Mouse (Mus musculus): Measurements from ENCODE around the gene Fam76a. TPM values are rescaled to one million over a fixed set of nuclear protein-coding genes. Genes with fewer than 3 reads are reported as not detected.

The Fam76a gene
- total and polyA plus RNA-seq, 3 experiments: 13.3 to 45.1 (median 29.5) TPM

DNA sequence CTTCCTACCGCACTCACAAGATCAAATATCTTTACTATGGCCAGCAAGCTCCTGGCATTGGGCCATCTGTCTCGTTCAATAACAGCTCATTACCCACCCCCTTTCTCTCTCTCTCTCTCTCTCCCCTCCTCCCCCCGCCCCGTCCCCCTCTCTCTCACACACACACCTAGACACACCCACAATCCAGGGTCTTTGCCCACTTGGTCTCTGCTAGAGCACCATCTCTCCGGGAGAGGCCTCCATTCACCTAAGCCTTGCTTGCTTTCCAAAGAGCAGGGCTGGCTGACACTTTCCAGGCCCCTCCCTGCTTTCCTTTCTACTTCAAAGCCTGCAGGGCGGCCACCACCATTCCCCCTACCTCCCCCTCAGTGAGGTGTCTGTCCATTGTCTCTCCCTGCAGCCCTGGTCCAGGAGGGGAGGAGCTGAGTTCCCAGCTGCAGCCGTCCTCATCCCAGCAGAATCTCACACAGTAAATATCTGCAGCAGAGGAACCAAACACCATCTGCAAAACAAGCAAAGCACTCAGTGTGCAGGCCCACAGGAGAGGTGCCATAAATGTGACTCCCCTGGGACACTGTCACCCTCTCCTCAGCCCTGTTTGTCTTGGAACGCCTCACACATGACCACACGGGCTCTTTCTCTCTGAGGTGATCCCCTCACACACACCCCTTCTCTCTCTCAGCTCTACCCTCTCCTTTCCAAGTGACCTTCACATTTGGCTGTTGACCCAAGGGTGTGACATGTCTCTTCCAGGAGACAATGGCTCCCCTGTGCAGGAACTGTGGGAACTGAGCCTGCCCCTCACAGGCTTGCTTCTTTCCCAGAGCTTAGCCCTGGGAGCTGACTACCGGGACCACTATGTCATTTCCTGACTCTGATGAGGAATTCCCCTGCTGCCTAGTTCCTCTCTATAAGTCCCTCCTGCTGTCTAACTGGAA lies 36.7 kb upstream of the Fam76a start:
- H3K36me3 ChIP-seq (ENCODE audit: control insufficient read depth, insufficient read depth, low read length): no peaks in the 10 kb centered on the region
- no peak overlapping the region for H3K4me3 ChIP-seq
- H3K9ac ChIP-seq (ENCODE audit: low read depth, low read length): peak overlapping the region; percentile 19; the same call in 1 of the 2 replicates
- intact Hi-C loops (cut with DNase I): no loop called here
- 16% methylated on average over 10 of the region's 10 CpGs for WGBS
- H3K27me3 ChIP-seq (ENCODE audit: control insufficient read depth, insufficient read depth, low read length): no peaks in the 10 kb centered on the region
- peaks cover 30% of the 10 kb centered on the region for H3K4me1 ChIP-seq (ENCODE audit: control insufficient read depth, insufficient read depth, low read length)
- peak; percentile 67 to 78 for DNase-seq
- peak overlapping the region; percentile 78 for H3K27ac ChIP-seq
- peak; percentile 73 for TF ChIP-seq EP300 (IDR thresholded peaks at IDR 0.05; ENCODE audit: insufficient read depth, low read depth, low read length)
- peak; percentile 66 for TF ChIP-seq POLR2A (IDR thresholded peaks at IDR 0.05; ENCODE audit: insufficient read depth, low read depth, low read length)
- peak; percentile 21; the same call in 1 of the 2 replicates for TF ChIP-seq CTCF (IDR thresholded peaks at IDR 0.05)
- no peaks in the 10 kb centered on the region for H3K79me2 ChIP-seq (replicated peaks; ENCODE audit: control insufficient read depth, insufficient read depth, low read length)

DNA sequence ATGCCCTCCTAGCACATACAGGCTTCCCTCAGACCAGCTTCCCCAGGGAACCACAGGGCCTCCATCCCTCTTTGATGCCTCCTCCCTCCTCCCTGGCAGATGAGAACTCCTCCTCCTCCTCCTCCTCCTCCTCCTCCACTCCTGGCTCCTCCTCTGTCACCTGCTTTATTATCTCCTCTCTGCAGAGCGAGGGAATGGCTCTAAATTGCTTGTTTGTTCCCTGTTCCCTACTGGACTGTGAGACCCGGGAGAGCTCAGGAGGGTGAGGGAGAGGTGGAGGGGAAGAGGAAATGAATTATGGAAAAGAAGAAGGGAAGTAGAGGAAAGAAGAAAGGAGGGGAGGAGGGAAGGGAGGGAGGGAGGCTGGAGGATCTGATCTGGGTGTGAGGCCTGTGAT lies 33.0 kb upstream of the Fam76a start:
- Histone ChIP-seq H3K4me3 (no peak overlapping the region), H3K9ac (ENCODE audit: low read depth, low read length) (no peak overlapping the region), H3K27me3 (ENCODE audit: control insufficient read depth, insufficient read depth, low read length) (no peaks in the 10 kb centered on the region), H3K4me1 (ENCODE audit: control insufficient read depth, insufficient read depth, low read length) (peaks cover 15% of the 10 kb centered on the region), H3K79me2 (replicated peaks; ENCODE audit: control insufficient read depth, insufficient read depth, low read length) (no peaks in the 10 kb centered on the region), H3K36me3 (ENCODE audit: control insufficient read depth, insufficient read depth, low read length) (no peaks in the 10 kb centered on the region), H3K27ac (no peak overlapping the region)
- TF ChIP-seq CTCF (IDR thresholded peaks at IDR 0.05): no peak
- no peak for TF ChIP-seq EP300 (IDR thresholded peaks at IDR 0.05; ENCODE audit: insufficient read depth, low read depth, low read length)
- no peak for TF ChIP-seq POLR2A (IDR thresholded peaks at IDR 0.05; ENCODE audit: insufficient read depth, low read depth, low read length)
- intact Hi-C loops (cut with DNase I): no loop called here
- 32% methylated on average over 2 of the region's 2 CpGs for WGBS
- DNase-seq: no peak

- H3K79me2 ChIP-seq (replicated peaks; ENCODE audit: control insufficient read depth, insufficient read depth, low read length): no peaks in the 10 kb centered on the region
- no peaks in the 10 kb centered on the region for H3K27me3 ChIP-seq (ENCODE audit: control insufficient read depth, insufficient read depth, low read length)
- 73% methylated on average over 7 of the region's 7 CpGs for WGBS
- no peak for DNase-seq
- TF ChIP-seq POLR2A (IDR thresholded peaks at IDR 0.05; ENCODE audit: insufficient read depth, low read depth, low read length) (no peak), CTCF (IDR thresholded peaks at IDR 0.05) (no peak), EP300 (IDR thresholded peaks at IDR 0.05; ENCODE audit: insufficient read depth, low read depth, low read length) (no peak)
- no peaks in the 10 kb centered on the region for H3K36me3 ChIP-seq (ENCODE audit: control insufficient read depth, insufficient read depth, low read length)
- no peak overlapping the region for H3K9ac ChIP-seq (ENCODE audit: low read depth, low read length)
- peaks cover 9% of the 10 kb centered on the region for H3K4me1 ChIP-seq (ENCODE audit: control insufficient read depth, insufficient read depth, low read length)
- H3K27ac ChIP-seq: no peak overlapping the region
- intact Hi-C loops (cut with DNase I): no loop called here
- no peak overlapping the region for H3K4me3 ChIP-seq
Observed at GRCm38 (mm10) chr4:132954530-132955394, 32.4 kb upstream of the Fam76a start.

GRCm38 (mm10) chr4:132950999-132951398 lies 28.6 kb upstream of the Fam76a start:
- TF ChIP-seq CTCF (IDR thresholded peaks at IDR 0.05) (no peak), POLR2A (IDR thresholded peaks at IDR 0.05; ENCODE audit: insufficient read depth, low read depth, low read length) (no peak), EP300 (IDR thresholded peaks at IDR 0.05; ENCODE audit: insufficient read depth, low read depth, low read length) (no peak)
- no peak for DNase-seq
- no peak overlapping the region for H3K4me3 ChIP-seq
- H3K79me2 ChIP-seq (replicated peaks; ENCODE audit: control insufficient read depth, insufficient read depth, low read length): no peaks in the 10 kb centered on the region
- intact Hi-C loops (cut with DNase I): no loop called here
- H3K4me1 ChIP-seq (ENCODE audit: control insufficient read depth, insufficient read depth, low read length): peaks cover 11% of the 10 kb centered on the region
- 75% methylated on average over 2 of the region's 2 CpGs for WGBS
- H3K9ac ChIP-seq (ENCODE audit: low read depth, low read length): no peak overlapping the region
- no peak overlapping the region for H3K27ac ChIP-seq
- no peaks in the 10 kb centered on the region for H3K27me3 ChIP-seq (ENCODE audit: control insufficient read depth, insufficient read depth, low read length)
- no peaks in the 10 kb centered on the region for H3K36me3 ChIP-seq (ENCODE audit: control insufficient read depth, insufficient read depth, low read length)

DNA sequence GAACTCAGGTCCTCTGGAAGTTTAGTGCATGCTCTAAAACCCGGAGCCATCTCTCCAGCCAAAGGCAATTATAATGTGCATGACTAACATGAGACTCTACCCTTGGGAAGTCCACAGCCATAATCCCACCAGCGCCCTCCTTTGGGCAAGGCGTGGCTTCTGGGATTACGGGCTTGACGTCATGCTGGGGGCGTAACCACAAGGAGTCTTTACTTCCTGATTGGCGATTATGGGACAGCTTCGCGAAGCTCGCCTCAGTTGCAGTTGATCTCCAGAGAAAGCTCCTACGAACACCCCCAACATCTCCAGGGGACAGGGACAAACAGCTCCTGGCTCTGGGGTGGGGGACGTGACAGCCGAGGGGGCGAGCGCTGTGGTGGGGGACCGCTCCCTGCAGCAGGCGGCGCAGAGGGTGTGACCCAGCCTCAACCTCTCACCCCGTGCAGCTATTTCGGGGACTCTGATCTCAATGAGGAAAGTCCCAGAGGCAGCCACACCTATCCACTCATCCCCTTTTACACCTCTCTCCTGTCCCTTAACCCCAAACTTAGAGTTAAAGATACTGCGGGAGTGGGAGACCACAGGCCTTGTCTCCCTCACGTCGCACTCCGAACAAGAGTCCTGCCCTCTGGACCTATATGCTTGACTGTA lies 27.6 kb upstream of the Fam76a start:
- intact Hi-C loops (cut with DNase I): loop anchor here (2.0 to 5.0 kb wide), 3 partner anchors 17 to 353 kb away; no protein-coding TSS in a partner anchor
- H3K27ac ChIP-seq: no peak overlapping the region
- H3K4me1 ChIP-seq (ENCODE audit: control insufficient read depth, insufficient read depth, low read length): peaks cover 13% of the 10 kb centered on the region
- TF ChIP-seq EP300 (IDR thresholded peaks at IDR 0.05; ENCODE audit: insufficient read depth, low read depth, low read length) (no peak), CTCF (IDR thresholded peaks at IDR 0.05) (no peak), POLR2A (IDR thresholded peaks at IDR 0.05; ENCODE audit: insufficient read depth, low read depth, low read length) (no peak)
- no peak overlapping the region for H3K4me3 ChIP-seq
- DNase-seq: no peak
- H3K27me3 ChIP-seq (ENCODE audit: control insufficient read depth, insufficient read depth, low read length): no peaks in the 10 kb centered on the region
- 38% methylated on average over 24 of the region's 24 CpGs for WGBS
- H3K36me3 ChIP-seq (ENCODE audit: control insufficient read depth, insufficient read depth, low read length): no peaks in the 10 kb centered on the region
- no peaks in the 10 kb centered on the region for H3K79me2 ChIP-seq (replicated peaks; ENCODE audit: control insufficient read depth, insufficient read depth, low read length)
- H3K9ac ChIP-seq (ENCODE audit: low read depth, low read length): no peak overlapping the region
